In genomic region chr17:13006546-13006945, GRCm38 (mm10) we compare ENCODE assay signal across 7 mouse cellular contexts. TPM values are rescaled to one million over a fixed set of nuclear protein-coding genes. Genes with fewer than 3 reads are reported as not detected.
DNase-seq lines count a peak whose midpoint lies in the region; ATAC-seq lines count a peak whose summit lies in the region.
"Not testable (repeated sequence)": the region's sequence is repeated elsewhere in the genome, so short reads cannot be mapped to it uniquely, and the experiment has no call there.

Gene Sod2 (plus strand): TSS chr17:13006846.

- peak within 1 kb of the TSS; percentile 90 for H3K4me3 ChIP-seq in forebrain, embryonic 13.5 days
- peak within 1 kb of the TSS; percentile 91 for H3K4me3 ChIP-seq in heart, embryonic 10.5 days
- H3K4me3 ChIP-seq in hindbrain, embryonic 16.5 days (ENCODE audit: low read length): peak within 1 kb of the TSS; percentile 94
- peak within 1 kb of the TSS; percentile 87 for H3K4me3 ChIP-seq in liver, embryonic 16.5 days (ENCODE audit: low read depth, low read length)

- not testable (repeated sequence) for H3K27me3 ChIP-seq in forebrain, embryonic 13.5 days; heart, embryonic 10.5 days (ENCODE audit: insufficient read depth, poor library complexity, severe bottlenecking); hindbrain, embryonic 16.5 days (replicated peaks; ENCODE audit: control insufficient read depth, insufficient read depth, low read length); liver, embryonic 16.5 days (ENCODE audit: control insufficient read depth, insufficient read depth, low read depth, low read length)

- H3K27ac ChIP-seq in forebrain, embryonic 13.5 days: peak within 1 kb of the TSS; percentile 75; the same call in 1 of the 2 replicates
- peak within 1 kb of the TSS; percentile 91 for H3K27ac ChIP-seq in heart, embryonic 10.5 days
- peak within 1 kb of the TSS; percentile 93 for H3K27ac ChIP-seq in hindbrain, embryonic 16.5 days (ENCODE audit: low read depth, low read length)
- not testable (repeated sequence) for H3K27ac ChIP-seq in liver, embryonic 16.5 days (ENCODE audit: low read length)

- DNase-seq in adrenal gland, postnatal 36 days; heart, embryonic 10.5 days (ENCODE audit: low spot score); left cerebral cortex, adult 18-20 months (ENCODE audit: low spot score in 2 of 2): not testable (repeated sequence)

- H3K4me1 ChIP-seq in forebrain, embryonic 13.5 days: peaks cover 13% of the 10 kb centered on the region
- peaks cover 14% of the 10 kb centered on the region for H3K4me1 ChIP-seq in heart, embryonic 10.5 days
- peaks cover 15% of the 10 kb centered on the region for H3K4me1 ChIP-seq in hindbrain, embryonic 16.5 days (ENCODE audit: control insufficient read depth, insufficient read depth, low read depth, low read length)
- peaks cover 21% of the 10 kb centered on the region for H3K4me1 ChIP-seq in liver, embryonic 16.5 days (ENCODE audit: control insufficient read depth, low read depth, low read length)

- WGBS in forebrain, embryonic 13.5 days: 95% methylated on average over 2 of the region's 2 CpGs
- 91% methylated on average over 2 of the region's 2 CpGs for whole genome bisulfite sequencing in heart, embryonic 10.5 days
- WGBS in hindbrain, embryonic 16.5 days: 95% methylated on average over 2 of the region's 2 CpGs
- WGBS in liver, embryonic 16.5 days (ENCODE audit: insufficient replicate concordance): 98% methylated on average over 2 of the region's 2 CpGs

- H3K4me2 ChIP-seq in forebrain, embryonic 13.5 days: peak within 1 kb of the TSS; percentile 76
- peak within 1 kb of the TSS; percentile 96 for H3K4me2 ChIP-seq in hindbrain, embryonic 16.5 days (ENCODE audit: low read length)
- H3K4me2 ChIP-seq in liver, embryonic 16.5 days (ENCODE audit: low read depth, low read length): peak within 1 kb of the TSS; percentile 93

- H3K9me3 ChIP-seq in forebrain, embryonic 13.5 days (replicated peaks); heart, embryonic 10.5 days; hindbrain, embryonic 16.5 days (ENCODE audit: control insufficient read depth, low read length); liver, embryonic 16.5 days (replicated peaks; ENCODE audit: control insufficient read depth, low read length): not testable (repeated sequence)

- ATAC-seq in forebrain, embryonic 13.5 days; hindbrain, embryonic 16.5 days; liver, embryonic 16.5 days (ENCODE audit: low read depth); monocyte, adult 5-6 weeks (replicated peaks; ENCODE audit: insufficient number of reproducible peaks, low FRiP score, low TSS enrichment, poor library complexity, severe bottlenecking): not testable (repeated sequence)

- H3K9ac ChIP-seq in forebrain, embryonic 13.5 days: peak within 1 kb of the TSS; percentile 86
- H3K9ac ChIP-seq in hindbrain, embryonic 16.5 days (ENCODE audit: low read depth, low read length): peak within 1 kb of the TSS; percentile 91
- H3K9ac ChIP-seq in liver, embryonic 16.5 days (ENCODE audit: low read depth, low read length): 0 out of 2 replicates have a peak within 1 kb of the TSS, but pooled peaks have one; percentile 18

- H3K36me3 ChIP-seq in forebrain, embryonic 13.5 days (ENCODE audit: poor library complexity, severe bottlenecking); hindbrain, embryonic 16.5 days (ENCODE audit: control insufficient read depth, insufficient read depth, low read length); liver, embryonic 16.5 days (ENCODE audit: control insufficient read depth, insufficient read depth): not testable (repeated sequence)
- peaks cover 10% of the 10 kb centered on the region for H3K36me3 ChIP-seq in heart, embryonic 10.5 days

RNA-seq across cellular contexts. Expression of gene Sod2, which starts in this region (rescaled TPM):
- total RNA-seq in adrenal gland, postnatal 36 days (2021): 100 to 1,000 TPM; 383 to 457 TPM
- polyA plus RNA-seq in forebrain, embryonic 13.5 days (2015; fragmentation: Nextera tagmentation; extraction: Ambion mirVana): 116 and 118 TPM in 2 replicates
- polyA plus RNA-seq in heart, embryonic 10.5 days (2016; fragmentation: Nextera tagmentation; extraction: Ambion mirVana): 213 and 293 TPM in 2 replicates
- 139 and 149 TPM in 2 replicates for polyA plus RNA-seq in hindbrain, embryonic 16.5 days (2015; fragmentation: Nextera tagmentation; extraction: Ambion mirVana)
- 100 to 1,000 TPM; 272 to 273 TPM for total RNA-seq in left cerebral cortex, adult 18-20 months (2021)
- 108 and 116 TPM in 2 replicates for polyA plus RNA-seq in liver, embryonic 16.5 days (2015; fragmentation: Nextera tagmentation; extraction: Ambion mirVana)
- 65.9 to 86.6 TPM (median 72.3 TPM) in 3 replicates for total RNA-seq in monocyte, adult 5-6 weeks (2017)

Comparison
In these comparisons a context has a peak if more than half of its experiments do, and no peak if none do; other contexts are left out.
1. H3K9ac ChIP-seq: peak in every context shown above with its lines; median percentile 91 in hindbrain, embryonic 16.5 days; 86 in forebrain, embryonic 13.5 days; 18 in liver, embryonic 16.5 days.